Mouse (Mus musculus) midbrain, embryonic 12.5 days (tissue): Measurements from ENCODE around the gene Sfta2. TPM values are rescaled to one million over a fixed set of nuclear protein-coding genes. Genes with fewer than 3 reads are reported as not detected.

Experiments used
- ATAC-seq: fragments of 200-750 bp; cut with Nextera tagmentation; 2 replicates; pipeline ENCODE4 v1.8.0; 2017; ENCODE audit warnings: low read depth, moderate TSS enrichment, moderate library complexity; ENCODE audit not compliant: low FRiP score
- H3K27ac ChIP-seq: fragments of 300-500 bp; sonication (generic); replicated peaks from 2 replicates; pipeline ENCODE4 v1.5.1; 2016; ENCODE audit warnings: mild to moderate bottlenecking
- H3K27me3 ChIP-seq: fragments of 300-500 bp; sonication (generic); 2 replicates; pipeline ENCODE4 v1.6.1; 2016; ENCODE audit warnings: mild to moderate bottlenecking
- H3K36me3 ChIP-seq: fragments of 300-500 bp; sonication (generic); 2 replicates; pipeline ENCODE4 v1.6.1; 2016
- H3K4me1 ChIP-seq: fragments of 300-500 bp; sonication (generic); 2 replicates; pipeline ENCODE4 v1.6.1; 2016
- H3K4me2 ChIP-seq: fragments of 300-500 bp; sonication (generic); replicated peaks from 2 replicates; pipeline ENCODE4 v1.6.1; 2016; ENCODE audit warnings: mild to moderate bottlenecking, moderate library complexity
- H3K4me3 ChIP-seq: fragments of 300-500 bp; sonication (generic); 2 replicates; pipeline ENCODE4 v1.5.1; 2016; ENCODE audit warnings: mild to moderate bottlenecking
- H3K9ac ChIP-seq: fragments of 300-500 bp; sonication (generic); replicated peaks from 2 replicates; pipeline ENCODE4 v1.6.1; 2016; ENCODE audit warnings: mild to moderate bottlenecking, moderate library complexity
- H3K9me3 ChIP-seq: fragments of 300-500 bp; sonication (generic); 2 replicates; pipeline ENCODE4 v1.6.1; 2016; ENCODE audit warnings: mild to moderate bottlenecking
- WGBS: fragments of 180-500 bp; shearing (Covaris S2); methylation state at CpG from one replicate; pipeline ENCODE4 v1.1.7; 2016; 5-methylcytosine and 5-hydroxymethylcytosine counted together
- polyA plus RNA-seq: library from polyadenylated mRNA; unstranded; fragments of >200 nt; fragmentation: Nextera tagmentation; extraction: Ambion mirVana; gene quantifications from 2 replicates; pipeline ENCODE4 v1.2.1, GENCODE M21; 2016

Gene Sfta2
- polyA plus RNA-seq, 1 experiment from 2014 or later: not detected

DNA sequence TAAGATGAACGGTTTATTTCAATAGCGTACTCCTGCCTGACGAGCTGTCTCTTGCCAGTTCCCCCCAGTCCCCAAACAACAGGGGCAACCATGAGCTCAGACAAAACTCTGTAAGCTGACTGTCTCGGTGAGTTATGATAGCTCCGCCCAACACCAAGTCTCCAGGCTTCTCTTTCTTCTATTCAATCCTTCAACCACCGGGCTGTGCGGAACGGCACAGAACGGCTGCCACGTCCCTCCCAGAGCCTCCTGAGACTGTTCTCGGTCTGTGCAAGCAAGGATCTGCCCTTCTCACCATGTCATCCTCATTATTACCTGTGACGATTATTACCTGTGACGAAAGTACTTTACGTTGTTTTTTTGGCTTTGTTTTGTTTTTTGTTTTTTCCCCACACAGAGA is 30.5 kb upstream of the Sfta2 start:
- H3K4me2 ChIP-seq: no peak overlapping the region
- H3K4me1 ChIP-seq: peaks cover 13% of the 10 kb centered on the region
- no peaks in the 10 kb centered on the region for H3K36me3 ChIP-seq
- no peak overlapping the region for H3K27ac ChIP-seq
- peaks cover 27% of the 10 kb centered on the region for H3K27me3 ChIP-seq
- 0 out of 2 replicates have a peak, but pooled peaks cover 4% of the 10 kb centered on the region for H3K9me3 ChIP-seq
- WGBS: 83% methylated on average over 14 of the region's 14 CpGs
- no peak overlapping the region for H3K4me3 ChIP-seq
- no peak for ATAC-seq
- no peak overlapping the region for H3K9ac ChIP-seq

DNA sequence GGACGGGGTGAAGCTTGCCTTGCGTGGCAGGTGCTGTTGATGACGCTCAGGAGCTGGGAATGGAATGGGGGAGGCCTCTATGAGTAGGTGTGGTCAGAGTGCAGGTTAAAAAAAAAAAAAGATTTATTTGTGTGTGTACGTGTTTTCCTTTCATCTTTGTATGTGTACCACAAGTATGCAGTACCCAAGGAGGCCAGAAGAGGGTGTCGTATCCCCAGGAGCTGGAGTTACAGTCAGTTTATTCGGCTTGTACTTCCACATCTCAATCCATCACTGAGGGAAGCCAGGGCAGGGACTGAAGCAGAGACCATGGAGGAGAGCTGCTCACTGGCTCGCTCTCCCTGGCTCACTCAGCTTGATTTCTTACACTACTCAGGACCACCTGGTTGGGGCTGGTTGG is 29.9 kb upstream of the Sfta2 start:
- no peak overlapping the region for H3K4me3 ChIP-seq
- no peak overlapping the region for H3K4me2 ChIP-seq
- H3K9me3 ChIP-seq: 0 out of 2 replicates have a peak, but pooled peaks cover 4% of the 10 kb centered on the region
- peaks cover 27% of the 10 kb centered on the region for H3K27me3 ChIP-seq
- 97% methylated on average over 7 of the region's 7 CpGs for WGBS
- no peak overlapping the region for H3K27ac ChIP-seq
- no peak overlapping the region for H3K9ac ChIP-seq
- ATAC-seq: no peak
- peaks cover 13% of the 10 kb centered on the region for H3K4me1 ChIP-seq
- no peaks in the 10 kb centered on the region for H3K36me3 ChIP-seq

DNA sequence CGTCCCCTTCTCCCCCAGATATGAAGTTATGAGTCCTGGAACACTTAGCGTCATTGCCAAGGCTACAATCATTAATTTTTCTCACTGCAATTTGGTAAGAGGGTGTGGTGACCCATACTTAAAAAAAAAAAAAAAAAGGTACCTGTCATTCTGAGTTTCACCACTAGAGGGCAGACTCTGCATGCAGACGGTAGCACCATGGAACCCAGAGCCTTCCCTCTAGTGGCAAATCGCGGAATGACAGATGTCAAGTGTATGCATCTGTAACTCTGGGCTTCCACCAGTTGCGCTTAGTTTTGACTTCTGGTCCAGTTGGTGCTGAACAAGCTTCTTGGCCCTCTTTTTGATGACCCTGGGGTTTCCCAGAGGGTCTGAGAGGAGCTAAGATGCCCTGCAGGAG is 23.1 kb upstream of the Sfta2 start:
- H3K36me3 ChIP-seq: no peaks in the 10 kb centered on the region
- H3K9me3 ChIP-seq: 0 out of 2 replicates have a peak, but pooled peaks cover 4% of the 10 kb centered on the region
- ATAC-seq: no peak
- WGBS: 21% methylated on average over 6 of the region's 6 CpGs
- peaks cover 3% of the 10 kb centered on the region; the same call in 1 of the 2 replicates for H3K27me3 ChIP-seq
- no peak overlapping the region for H3K9ac ChIP-seq
- no peaks in the 10 kb centered on the region for H3K4me1 ChIP-seq
- H3K4me2 ChIP-seq: no peak overlapping the region
- no peak overlapping the region for H3K27ac ChIP-seq
- H3K4me3 ChIP-seq: no peak overlapping the region

DNA sequence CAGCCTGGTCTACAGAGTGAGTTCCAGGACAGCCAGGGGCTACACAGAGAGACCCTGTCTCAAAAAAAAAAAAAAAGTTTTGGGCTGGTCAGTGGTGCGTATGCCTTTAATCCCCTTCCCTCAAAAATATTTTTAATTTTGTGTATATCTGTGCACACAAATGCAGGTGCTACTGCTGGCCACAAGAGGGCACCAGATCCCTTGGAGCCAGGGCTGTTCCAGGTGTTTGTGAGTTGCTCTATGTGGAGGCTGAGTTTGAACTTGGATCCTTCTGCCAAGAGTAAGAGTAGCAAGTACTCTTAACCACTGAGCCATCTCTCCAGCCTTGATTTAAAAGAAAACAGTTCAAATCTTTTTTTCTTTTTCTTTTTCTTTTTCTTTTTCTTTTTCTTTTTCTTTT is 18.4 kb upstream of the Sfta2 start:
- Histone ChIP-seq H3K4me1 (peaks cover 4% of the 10 kb centered on the region), H3K27ac (no peak overlapping the region), H3K27me3 (peaks cover 25% of the 10 kb centered on the region), H3K4me2 (no peak overlapping the region), H3K36me3 (no peaks in the 10 kb centered on the region), H3K9me3 (0 out of 2 replicates have a peak, but pooled peaks cover 7% of the 10 kb centered on the region), H3K9ac (no peak overlapping the region), H3K4me3 (no peak overlapping the region)
- 100% methylated on average over 1 of the region's 1 CpGs for WGBS
- no peak for ATAC-seq

DNA sequence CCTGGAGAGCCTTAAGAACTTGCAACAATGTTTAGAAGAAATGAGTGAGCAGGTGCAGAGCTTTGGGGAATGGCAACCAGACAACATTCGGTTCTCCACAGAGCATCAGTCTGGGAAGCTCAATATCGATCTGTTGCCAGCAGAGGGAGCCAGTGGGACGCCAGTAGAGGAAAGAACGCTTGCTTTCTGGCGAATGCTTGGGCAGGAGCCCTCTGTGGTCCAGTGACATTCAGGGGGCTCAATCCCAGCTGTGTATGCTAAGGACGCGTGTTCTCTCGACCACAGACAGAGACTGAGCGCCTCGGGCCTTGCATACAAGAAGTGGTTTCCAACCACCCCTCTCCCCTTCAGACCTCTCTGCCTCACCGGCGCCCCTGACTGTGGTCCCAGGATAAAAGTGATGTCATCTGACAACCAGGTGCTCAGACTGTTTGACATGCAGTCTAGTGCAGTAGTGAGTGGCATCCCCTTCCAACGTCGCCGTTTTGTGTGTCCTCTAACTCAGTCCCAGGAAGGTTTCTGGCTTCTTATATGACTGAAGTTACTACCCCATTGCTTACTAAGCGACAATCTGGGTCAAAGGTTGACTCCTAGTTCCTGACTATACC is 16.9 kb upstream of the Sfta2 start:
- Histone ChIP-seq H3K9ac (no peak overlapping the region), H3K27me3 (peaks cover 25% of the 10 kb centered on the region), H3K9me3 (0 out of 2 replicates have a peak, but pooled peaks cover 7% of the 10 kb centered on the region), H3K36me3 (no peaks in the 10 kb centered on the region), H3K27ac (no peak overlapping the region), H3K4me1 (peaks cover 8% of the 10 kb centered on the region), H3K4me2 (peak overlapping the region; percentile 35; the same call in 1 of the 2 replicates), H3K4me3 (no peak overlapping the region)
- no peak for ATAC-seq
- WGBS: 18% methylated on average over 16 of the region's 16 CpGs

DNA sequence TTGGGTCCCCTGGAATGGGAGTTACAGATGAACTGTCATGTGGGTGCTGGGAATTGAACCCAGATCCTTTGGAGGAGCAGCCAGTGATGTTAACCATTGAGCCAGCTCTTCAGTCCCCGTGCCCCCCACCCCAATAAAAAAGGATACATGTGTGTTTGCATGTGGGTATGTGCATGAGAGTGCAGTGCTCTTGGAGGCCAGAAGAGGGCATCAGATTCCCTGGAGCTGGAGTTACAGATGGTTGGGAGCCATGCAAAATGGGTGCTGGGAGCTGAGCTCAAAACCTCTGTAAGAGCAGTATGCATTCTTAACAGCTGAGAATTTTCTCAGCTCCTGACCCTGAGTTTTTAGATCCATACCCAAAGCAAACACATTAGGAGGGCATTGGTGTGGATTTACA is 14.1 kb upstream of the Sfta2 start:
- 76% methylated on average over 1 of the region's 1 CpGs for WGBS
- ATAC-seq: no peak
- no peak overlapping the region for H3K27ac ChIP-seq
- peaks cover 31% of the 10 kb centered on the region for H3K27me3 ChIP-seq
- H3K9me3 ChIP-seq: 0 out of 2 replicates have a peak, but pooled peaks cover 3% of the 10 kb centered on the region
- peaks cover 8% of the 10 kb centered on the region for H3K4me1 ChIP-seq
- no peaks in the 10 kb centered on the region for H3K36me3 ChIP-seq
- H3K4me2 ChIP-seq: no peak overlapping the region
- no peak overlapping the region for H3K4me3 ChIP-seq
- H3K9ac ChIP-seq: no peak overlapping the region

DNA sequence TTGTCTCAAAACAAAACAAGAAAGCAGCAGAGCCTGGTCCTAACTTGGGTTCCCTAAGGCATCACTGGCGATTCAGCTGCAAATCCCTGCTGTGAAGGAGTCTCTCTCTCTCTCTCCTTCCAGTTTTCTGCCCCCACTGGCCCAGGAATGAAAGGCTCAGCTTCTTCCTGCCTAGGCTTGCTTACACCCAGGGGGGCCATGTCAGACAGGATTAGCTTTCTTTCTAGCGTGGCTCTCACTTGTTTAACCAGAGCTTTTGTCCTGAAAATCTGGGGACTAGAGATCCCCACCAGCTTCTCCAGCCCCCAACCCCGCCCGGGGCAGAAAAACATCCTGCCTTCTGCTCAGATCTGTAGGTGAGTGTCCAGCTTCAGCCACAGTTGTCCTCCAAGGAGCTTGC is 13.0 kb upstream of the Sfta2 start:
- Histone ChIP-seq H3K9ac (no peak overlapping the region), H3K9me3 (0 out of 2 replicates have a peak, but pooled peaks cover 3% of the 10 kb centered on the region), H3K27me3 (peaks cover 31% of the 10 kb centered on the region), H3K4me2 (no peak overlapping the region), H3K4me3 (no peak overlapping the region), H3K4me1 (peaks cover 8% of the 10 kb centered on the region), H3K36me3 (no peaks in the 10 kb centered on the region), H3K27ac (no peak overlapping the region; the same call in 1 of the 2 replicates)
- no peak for ATAC-seq
- WGBS: 5% methylated on average over 4 of the region's 4 CpGs

DNA sequence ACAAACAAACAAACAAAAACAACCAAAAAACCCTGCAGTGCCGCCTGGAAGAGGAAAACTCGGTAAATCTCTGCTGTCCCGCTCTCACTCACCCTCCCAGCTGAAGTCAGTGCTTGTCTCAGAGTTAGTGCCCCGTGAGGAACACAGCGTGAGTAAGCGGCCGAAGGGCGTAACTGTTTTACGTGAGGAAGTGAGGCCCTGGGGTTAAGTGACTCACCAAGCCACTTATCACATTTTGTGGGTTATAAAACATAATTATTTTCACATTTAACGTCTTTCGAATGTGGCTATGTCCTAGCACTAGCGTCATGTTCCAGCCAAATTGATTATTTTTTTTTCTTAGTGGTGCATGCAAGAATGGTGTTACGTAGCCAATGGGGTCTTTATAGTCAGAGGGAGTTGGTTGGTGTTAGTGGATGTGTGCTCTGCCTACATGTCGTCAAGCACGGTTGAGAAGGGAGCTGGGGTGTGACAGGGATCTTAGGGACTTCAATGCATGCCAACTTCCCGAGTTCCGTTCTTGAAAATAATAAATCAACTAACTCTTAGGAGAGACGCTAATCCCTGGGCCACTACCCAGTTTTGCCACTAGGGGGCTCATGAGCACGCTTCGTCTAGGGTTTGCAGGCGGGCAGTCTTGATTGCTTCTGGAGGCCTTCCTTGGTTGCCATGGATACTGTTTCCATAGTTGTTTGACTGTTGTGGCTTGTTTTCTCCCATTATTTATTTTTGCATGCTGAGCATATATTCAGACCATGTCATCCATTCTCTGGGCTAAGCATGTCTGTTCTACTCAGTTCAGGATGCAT is 10.7 kb upstream of the Sfta2 start:
- H3K9ac ChIP-seq: no peak overlapping the region
- 61% methylated on average over 21 of the region's 21 CpGs for WGBS

DNA sequence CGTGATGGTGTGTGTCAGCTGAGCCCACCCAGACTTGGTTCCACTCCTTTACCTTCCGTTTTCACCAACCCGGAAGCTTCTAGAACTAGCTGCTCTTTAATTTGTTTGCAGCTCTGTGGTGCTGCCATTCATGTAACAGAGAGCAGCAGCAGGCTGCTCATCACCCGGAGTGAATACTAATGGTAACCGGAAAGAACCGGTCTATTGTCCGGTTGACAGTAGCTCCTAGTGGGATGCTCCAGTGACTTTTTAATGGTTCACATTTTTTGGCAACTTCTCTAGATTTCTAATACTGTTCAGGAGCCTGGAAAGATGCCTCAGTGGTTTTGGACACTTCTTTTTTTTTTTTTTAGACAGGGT is 10.2 kb upstream of the Sfta2 start:
- ATAC-seq: no peak
- Histone ChIP-seq H3K4me3 (no peak overlapping the region), H3K9me3 (0 out of 2 replicates have a peak, but pooled peaks cover 3% of the 10 kb centered on the region), H3K27me3 (peaks cover 13% of the 10 kb centered on the region), H3K4me1 (peaks cover 4% of the 10 kb centered on the region; the same call in 1 of the 2 replicates), H3K4me2 (no peak overlapping the region), H3K9ac (no peak overlapping the region), H3K36me3 (no peaks in the 10 kb centered on the region), H3K27ac (no peak overlapping the region)
- WGBS: 86% methylated on average over 7 of the region's 7 CpGs

More for the DNA sequence above, 10.7 kb upstream of the Sfta2 start:
- H3K9me3 ChIP-seq: 0 out of 2 replicates have a peak, but pooled peaks cover 3% of the 10 kb centered on the region
- no peaks in the 10 kb centered on the region for H3K36me3 ChIP-seq
- no peak for ATAC-seq
- H3K4me2 ChIP-seq: no peak overlapping the region
- peaks cover 4% of the 10 kb centered on the region; the same call in 1 of the 2 replicates for H3K4me1 ChIP-seq
- H3K27ac ChIP-seq: no peak overlapping the region
- H3K4me3 ChIP-seq: no peak overlapping the region
- H3K27me3 ChIP-seq: peaks cover 19% of the 10 kb centered on the region

DNA sequence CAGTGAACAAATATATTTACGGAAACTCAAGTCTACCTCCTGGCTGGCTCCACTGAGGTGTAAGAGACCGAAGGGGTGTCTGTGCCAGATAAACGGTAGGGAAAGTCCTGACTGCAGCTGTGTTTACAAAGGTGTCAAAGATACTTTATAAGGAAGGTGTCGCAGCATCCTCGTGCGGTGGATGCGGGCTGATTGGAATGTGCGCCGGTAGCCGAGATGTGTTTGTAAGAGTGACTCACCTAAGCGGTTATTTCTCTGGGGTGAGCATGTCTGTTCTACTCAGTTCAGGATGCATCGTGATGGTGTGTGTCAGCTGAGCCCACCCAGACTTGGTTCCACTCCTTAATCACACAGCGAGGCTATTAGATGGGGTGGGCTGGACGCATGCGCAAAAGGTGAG is 9.6 kb upstream of the Sfta2 start:
- 96% methylated on average over 15 of the region's 15 CpGs for WGBS
- Histone ChIP-seq H3K27ac (no peak overlapping the region), H3K9ac (no peak overlapping the region), H3K4me1 (peaks cover 4% of the 10 kb centered on the region; the same call in 1 of the 2 replicates), H3K27me3 (peaks cover 9% of the 10 kb centered on the region), H3K4me3 (no peak overlapping the region), H3K4me2 (no peak overlapping the region), H3K9me3 (0 out of 2 replicates have a peak, but pooled peaks cover 3% of the 10 kb centered on the region), H3K36me3 (no peaks in the 10 kb centered on the region)
- no peak for ATAC-seq

DNA sequence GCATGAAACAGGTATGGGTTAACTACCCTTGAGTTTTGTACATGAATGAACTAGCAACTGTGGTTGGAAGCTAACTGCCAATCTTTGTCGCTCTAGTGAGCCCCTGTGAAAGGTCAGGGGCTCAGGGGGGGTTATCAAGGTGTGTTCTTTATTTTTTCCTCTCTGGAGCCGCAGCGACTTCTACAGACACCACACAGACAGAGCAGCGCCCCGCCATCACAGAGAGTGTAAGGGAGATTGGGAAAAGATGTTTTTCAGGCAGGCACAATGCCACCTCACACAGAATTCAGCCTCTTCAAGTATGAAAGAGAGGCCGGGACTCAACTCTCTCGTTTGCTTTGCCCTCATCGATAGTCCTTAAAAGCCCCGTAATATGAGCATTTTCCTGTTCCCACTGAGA is 9.2 kb upstream of the Sfta2 start:
- no peaks in the 10 kb centered on the region for H3K36me3 ChIP-seq
- peaks cover 4% of the 10 kb centered on the region; the same call in 1 of the 2 replicates for H3K4me1 ChIP-seq
- 88% methylated on average over 9 of the region's 9 CpGs for WGBS
- no peak overlapping the region for H3K27ac ChIP-seq
- no peak for ATAC-seq
- no peak overlapping the region for H3K9ac ChIP-seq
- no peak overlapping the region for H3K4me2 ChIP-seq
- H3K27me3 ChIP-seq: peaks cover 6% of the 10 kb centered on the region
- H3K9me3 ChIP-seq: peaks cover 5% of the 10 kb centered on the region; the same call in 1 of the 2 replicates
- no peak overlapping the region for H3K4me3 ChIP-seq

DNA sequence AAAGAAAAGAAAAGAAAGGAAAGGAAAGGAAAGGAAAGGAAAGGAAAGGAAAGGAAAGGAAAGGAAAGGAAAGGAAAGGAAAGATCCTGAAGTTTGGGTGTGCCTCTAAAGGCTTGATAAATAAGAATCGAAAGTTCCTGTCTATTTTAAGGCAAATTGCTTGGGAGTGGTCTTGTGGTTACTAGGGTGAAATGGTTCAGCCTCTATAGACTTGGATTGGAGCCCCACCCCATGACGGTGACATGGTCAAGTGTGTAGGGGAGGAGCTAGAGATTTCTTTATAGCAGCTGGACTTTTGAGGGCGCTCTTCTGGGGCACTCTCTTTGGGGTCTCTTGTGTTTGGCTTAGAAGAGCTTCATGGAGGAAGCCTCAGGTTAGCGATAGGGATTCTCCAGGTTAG is 7.6 kb upstream of the Sfta2 start:
- Histone ChIP-seq H3K9ac (no peak overlapping the region), H3K4me3 (no peak overlapping the region), H3K36me3 (no peaks in the 10 kb centered on the region), H3K27ac (no peak overlapping the region), H3K27me3 (peaks cover 6% of the 10 kb centered on the region), H3K4me1 (no peaks in the 10 kb centered on the region), H3K4me2 (no peak overlapping the region), H3K9me3 (peaks cover 5% of the 10 kb centered on the region; the same call in 1 of the 2 replicates)
- 39% methylated on average over 4 of the region's 4 CpGs for WGBS
- no peak for ATAC-seq
